In the genomic region with DNA sequence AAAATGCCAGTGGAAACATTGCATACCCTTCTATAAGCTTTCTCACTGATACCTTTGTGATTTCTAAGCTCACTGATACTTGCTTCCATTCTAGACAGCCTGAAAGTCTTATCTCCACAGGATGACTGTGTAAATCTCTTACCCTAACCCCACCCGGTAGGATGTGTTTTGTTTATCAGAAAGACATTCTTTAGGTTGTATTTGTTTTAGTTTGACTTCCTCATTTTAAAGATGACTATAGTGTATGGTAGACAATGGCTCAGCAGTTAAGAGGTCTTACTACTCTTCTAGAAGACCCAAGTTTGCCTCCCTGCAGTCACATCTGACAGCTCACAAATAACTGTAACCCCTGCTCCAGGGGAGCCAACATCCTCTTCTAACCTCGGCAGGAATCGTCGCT, we compare ENCODE assay signal across 19 mouse cellular contexts. TPM values are rescaled to one million over a fixed set of nuclear protein-coding genes. Genes with fewer than 3 reads are reported as not detected.
DNase-seq lines count a peak whose midpoint lies in the region; ATAC-seq and TF ChIP-seq lines count a peak whose summit lies in the region.
"Had no signal": no experiment of that assay in that cellular context is flagged by ENCODE, and none has a peak within 500 bp of the region (broad histone marks: within the 10 kb centered on the region; RNA-seq: fewer than 3 reads in every experiment).

No protein-coding gene starts in this region.

- H3K9me3 ChIP-seq in lung, embryonic 16.5 days (ENCODE audit: control insufficient read depth, low read length): no peaks in the 10 kb centered on the region
- H3K9me3 ChIP-seq in G1E (replicated peaks): no peaks in the 10 kb centered on the region
- H3K9me3 ChIP-seq: embryonic facial prominence, embryonic 12.5 days; forebrain, embryonic 15.5 days; heart, embryonic 10.5 days; heart, embryonic 15.5 days; hindbrain, embryonic 13.5 days had no signal

- H3K36me3 ChIP-seq in lung, embryonic 16.5 days (ENCODE audit: control insufficient read depth, insufficient read depth, low read length): no peaks in the 10 kb centered on the region
- peaks cover 47% of the 10 kb centered on the region for H3K36me3 ChIP-seq in G1E (replicated peaks)
- H3K36me3 ChIP-seq: embryonic facial prominence, embryonic 12.5 days; forebrain, embryonic 15.5 days; heart, embryonic 10.5 days; heart, embryonic 15.5 days; hindbrain, embryonic 13.5 days had no signal

- H3K4me3 ChIP-seq in lung, embryonic 16.5 days (ENCODE audit: low read length): no peak overlapping the region
- no peak overlapping the region for H3K4me3 ChIP-seq in G1E (ENCODE audit: low read depth, low read length)
- H3K4me3 ChIP-seq: embryonic facial prominence, embryonic 12.5 days; forebrain, embryonic 15.5 days; heart, embryonic 10.5 days; heart, embryonic 15.5 days; hindbrain, embryonic 13.5 days had no signal

- H3K27ac ChIP-seq in lung, embryonic 16.5 days (ENCODE audit: low read length): no peak overlapping the region
- H3K27ac ChIP-seq: embryonic facial prominence, embryonic 12.5 days; forebrain, embryonic 15.5 days; heart, embryonic 10.5 days; heart, embryonic 15.5 days; hindbrain, embryonic 13.5 days; hindbrain, postnatal 0 days had no signal

- H3K4me2 ChIP-seq in lung, embryonic 16.5 days (ENCODE audit: low read depth, low read length): no peak overlapping the region
- H3K4me2 ChIP-seq: embryonic facial prominence, embryonic 12.5 days; forebrain, embryonic 15.5 days; heart, embryonic 15.5 days; hindbrain, embryonic 13.5 days had no signal

- H3K9ac ChIP-seq in lung, embryonic 16.5 days (ENCODE audit: low read length): no peak overlapping the region
- H3K9ac ChIP-seq: embryonic facial prominence, embryonic 12.5 days; forebrain, embryonic 15.5 days; heart, embryonic 15.5 days; hindbrain, embryonic 13.5 days had no signal

- WGBS in lung, embryonic 16.5 days: 32% methylated on average over 4 of the region's 4 CpGs

- TF ChIP-seq CTCF in G1E (IDR thresholded peaks at IDR 0.05; ENCODE audit: low read depth, low read length): no peak

- H3K27me3 ChIP-seq in lung, embryonic 16.5 days (ENCODE audit: control insufficient read depth, insufficient read depth, low read depth, low read length): no peaks in the 10 kb centered on the region
- H3K27me3 ChIP-seq in G1E (ENCODE audit: insufficient read depth, low read length): no peaks in the 10 kb centered on the region
- H3K27me3 ChIP-seq: embryonic facial prominence, embryonic 12.5 days; forebrain, embryonic 15.5 days; heart, embryonic 15.5 days; hindbrain, embryonic 13.5 days had no signal

- DNase-seq in lung, postnatal 14 days: no peak
- DNase-seq in G1E (ENCODE audit: low spot score): peak; percentile 39
- no peak for DNase-seq in retina, postnatal 1 day
- no peak for DNase-seq in cerebellum, postnatal 14 days
- DNase-seq: adrenal gland, adult 8-10 months; adrenal gland, postnatal 36 days; cerebellum, adult 2 months; cerebellum, postnatal 10 days; gastrocnemius, postnatal 10 days; heart, adult 18-20 months; heart, postnatal 14 days had no signal

- ATAC-seq in lung, embryonic 16.5 days (ENCODE audit: low read depth): peak; percentile 64; the same call in 1 of the 2 replicates
- ATAC-seq in G1E (ENCODE audit: extremely low read depth, insufficient number of reproducible peaks, low FRiP score, poor library complexity, severe bottlenecking): peak; percentile 87
- ATAC-seq in common myeloid progenitor, adult 5-6 weeks (replicated peaks; ENCODE audit: low read depth, poor library complexity, severe bottlenecking): peak; percentile 73
- ATAC-seq: forebrain, embryonic 15.5 days; hindbrain, postnatal 0 days had no signal

- H3K4me1 ChIP-seq in lung, embryonic 16.5 days (replicated peaks; ENCODE audit: control insufficient read depth, insufficient read depth, low read length): no peaks in the 10 kb centered on the region
- peaks cover 27% of the 10 kb centered on the region for H3K4me1 ChIP-seq in G1E (ENCODE audit: insufficient read depth, low read depth, low read length)
- H3K4me1 ChIP-seq: embryonic facial prominence, embryonic 12.5 days; forebrain, embryonic 15.5 days; heart, embryonic 15.5 days; hindbrain, embryonic 13.5 days had no signal

RNA-seq across cellular contexts. Expression of a gene that starts 55.1 kb away (rescaled TPM):
- polyA plus RNA-seq in lung, embryonic 16.5 days (2015; fragmentation: Nextera tagmentation; extraction: Ambion mirVana): 46.8 and 49.2 TPM in 2 replicates
- total RNA-seq in G1E (2014; fragmentation: Nextera tagmentation) (75.4 and 92.6 TPM in 2 replicates), G1E (2017) (53.6 and 61.5 TPM in 2 replicates)
- polyA plus RNA-seq in G1E (2012): 0.32 and 0.75 TPM in 2 replicates
- total RNA-seq in common myeloid progenitor, adult 5-6 weeks (2017): 48.0 and 55.8 TPM in 2 replicates
